Mouse (Mus musculus) lung, embryonic 15.5 days (tissue): ENCODE results near the gene Cartpt. TPM values are rescaled to one million over a fixed set of nuclear protein-coding genes. Genes with fewer than 3 reads are reported as not detected.
A peak's percentile ranks its signal among the peaks of the same experiment; 100 is the strongest.
"Not testable (repeated sequence)": the region's sequence is repeated elsewhere in the genome, so short reads cannot be mapped to it uniquely, and the experiment has no call there.

Source experiments
- ATAC-seq: fragments of 200-750 bp; cut with Nextera tagmentation; 2 replicates; pipeline ENCODE4 v1.8.0; 2017; ENCODE audit warnings: moderate number of reproducible peaks, borderline replicate concordance; ENCODE audit not compliant: low FRiP score, low TSS enrichment; ENCODE audit errors: extremely low read depth
- H3K27ac ChIP-seq: fragments of 300-500 bp; sonication (generic); 2 replicates; pipeline ENCODE4 v1.5.1; 2015; ENCODE audit warnings: moderate library complexity, mild to moderate bottlenecking, inconsistent platforms
- H3K27me3 ChIP-seq: fragments of 300-500 bp; sonication (generic); 2 replicates; pipeline ENCODE4 v1.6.1; 2015; ENCODE audit warnings: inconsistent platforms
- H3K36me3 ChIP-seq: fragments of 300-500 bp; sonication (generic); 2 replicates; pipeline ENCODE4 v1.6.1; 2015; ENCODE audit warnings: inconsistent platforms
- H3K4me1 ChIP-seq: fragments of 300-500 bp; sonication (generic); 2 replicates; pipeline ENCODE4 v1.6.1; 2015; ENCODE audit warnings: inconsistent platforms
- H3K4me2 ChIP-seq: fragments of 300-500 bp; sonication (generic); 2 replicates; pipeline ENCODE4 v1.6.1; 2015; ENCODE audit warnings: inconsistent platforms, mild to moderate bottlenecking, moderate library complexity
- H3K4me3 ChIP-seq: fragments of 300-500 bp; sonication (generic); 2 replicates; pipeline ENCODE4 v1.5.1; 2015; ENCODE audit warnings: mild to moderate bottlenecking, inconsistent platforms
- H3K9ac ChIP-seq: fragments of 300-500 bp; sonication (generic); 2 replicates; pipeline ENCODE4 v1.6.1; 2015; ENCODE audit warnings: inconsistent platforms
- H3K9me3 ChIP-seq: fragments of 300-500 bp; sonication (generic); 2 replicates; pipeline ENCODE4 v1.6.1; 2016; ENCODE audit warnings: inconsistent platforms
- whole genome bisulfite sequencing: fragments of 180-500 bp; shearing (Covaris S2); methylation state at CpG from one replicate; pipeline ENCODE4 v1.1.7; 2015; 5-methylcytosine and 5-hydroxymethylcytosine counted together
- polyA plus RNA-seq: library from polyadenylated mRNA; unstranded; fragments of >200 nt; fragmentation: Nextera tagmentation; extraction: Ambion mirVana; gene quantifications from 2 replicates; pipeline ENCODE4 v1.2.1, GENCODE M21; 2015

Cartpt gene
- polyA plus RNA-seq, 1 experiment from 2014 or later: 1.5 TPM

DNA sequence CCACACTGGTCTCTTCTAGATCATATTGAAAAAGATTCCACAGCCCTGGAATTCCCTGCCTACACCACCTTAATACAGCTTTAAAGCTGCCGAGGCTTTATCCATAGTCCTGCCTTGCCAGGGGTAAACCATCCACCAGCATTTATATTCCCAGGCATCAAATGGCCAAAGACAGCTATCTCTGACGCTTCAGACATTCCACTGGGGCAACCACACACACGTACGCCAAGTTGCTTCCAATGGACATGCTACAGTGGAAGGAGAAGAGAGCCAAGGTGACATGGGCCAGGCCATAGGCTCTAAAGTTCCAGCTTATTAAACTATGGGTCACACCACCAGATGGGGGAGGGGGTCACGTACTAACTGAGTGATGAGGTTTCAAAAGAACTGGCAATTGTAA, 45.7 kb downstream of the Cartpt start:
- no peak overlapping the region for H3K4me2 ChIP-seq
- no peaks in the 10 kb centered on the region for H3K27me3 ChIP-seq
- no peaks in the 10 kb centered on the region for H3K36me3 ChIP-seq
- H3K4me1 ChIP-seq: peaks cover 9% of the 10 kb centered on the region
- H3K9ac ChIP-seq: no peak overlapping the region
- WGBS: 75% methylated on average over 5 of the region's 5 CpGs
- no peak overlapping the region for H3K4me3 ChIP-seq
- ATAC-seq: no peak
- H3K9me3 ChIP-seq: no peaks in the 10 kb centered on the region
- H3K27ac ChIP-seq: no peak overlapping the region

DNA sequence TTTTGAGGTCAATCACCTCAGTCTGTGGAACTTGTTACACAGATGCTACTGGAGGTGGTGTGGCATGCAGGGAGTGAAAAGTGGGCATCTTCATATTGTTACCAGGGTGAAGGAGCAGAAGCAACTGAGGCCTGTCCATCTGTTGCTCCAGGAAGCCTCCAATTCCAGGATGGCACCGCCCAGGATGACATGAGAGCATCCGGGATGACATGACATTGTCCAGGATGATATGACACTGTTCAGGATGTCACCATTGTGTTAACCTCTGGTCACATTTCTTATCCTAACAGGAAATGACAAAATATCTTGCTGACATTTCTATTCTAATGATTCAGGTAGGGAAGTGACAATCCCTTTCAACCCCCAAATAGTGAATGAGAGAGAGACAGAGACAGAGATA, 47.8 kb downstream of the Cartpt start:
- no peak for ATAC-seq
- no peak overlapping the region for H3K9ac ChIP-seq
- peaks cover 9% of the 10 kb centered on the region for H3K4me1 ChIP-seq
- no peak overlapping the region for H3K27ac ChIP-seq
- no peaks in the 10 kb centered on the region for H3K9me3 ChIP-seq
- no peak overlapping the region for H3K4me3 ChIP-seq
- no peaks in the 10 kb centered on the region for H3K27me3 ChIP-seq
- H3K4me2 ChIP-seq: no peak overlapping the region
- H3K36me3 ChIP-seq: no peaks in the 10 kb centered on the region
- WGBS: 79% methylated on average over 2 of the region's 2 CpGs

DNA sequence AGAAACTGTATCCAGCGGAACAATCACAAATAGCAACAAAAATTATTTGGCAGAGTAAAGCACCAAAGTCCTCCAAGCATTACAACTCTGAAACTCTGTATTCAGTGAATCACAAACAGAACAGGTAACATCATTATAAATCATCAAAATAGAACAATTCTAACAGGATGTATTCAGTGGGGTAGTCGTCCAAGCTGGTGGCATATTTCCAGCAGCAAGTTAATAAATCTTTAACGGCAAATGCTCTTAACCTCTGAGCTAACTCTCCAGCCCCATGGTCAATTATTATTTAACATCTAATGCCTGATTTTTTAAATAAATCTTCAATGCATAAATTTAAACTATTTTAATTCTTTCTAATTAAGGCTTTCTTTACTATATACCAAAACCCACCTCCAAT, 48.5 kb downstream of the Cartpt start:
- 43% methylated on average over 3 of the region's 3 CpGs for WGBS
- H3K9ac ChIP-seq: not testable (repeated sequence)

DNA sequence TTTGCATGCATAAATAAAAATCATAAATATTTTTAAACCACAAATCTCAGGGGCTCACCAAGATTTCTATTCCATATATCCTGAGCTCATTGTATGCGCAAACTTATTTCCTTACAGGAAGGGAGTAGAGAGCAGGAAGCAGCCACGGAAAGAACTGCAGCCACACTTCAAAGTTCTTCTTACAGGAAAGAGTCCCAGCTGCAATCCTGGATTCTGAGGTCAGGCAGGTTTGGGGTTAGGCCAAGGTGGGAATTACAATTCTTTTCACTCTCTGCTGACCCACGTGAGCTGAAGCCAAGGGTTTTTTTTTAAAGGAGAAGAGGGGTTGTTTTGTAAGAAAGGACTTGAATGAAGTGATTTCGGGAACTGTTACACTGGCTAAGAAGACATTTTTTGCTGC, 49.9 kb downstream of the Cartpt start:
- WGBS: 19% methylated on average over 4 of the region's 4 CpGs
- ATAC-seq: no peak
- peak overlapping the region; percentile 12 for H3K4me2 ChIP-seq

More for the DNA sequence above, 48.5 kb downstream of the Cartpt start:
- H3K4me3 ChIP-seq, ATAC-seq, H3K4me1 ChIP-seq, H3K36me3 ChIP-seq, H3K27me3 ChIP-seq, H3K4me2 ChIP-seq, H3K9me3 ChIP-seq: not testable (repeated sequence)
- H3K27ac ChIP-seq: 0 out of 2 replicates have a peak overlapping the region, but pooled peaks have one; percentile 19

DNA sequence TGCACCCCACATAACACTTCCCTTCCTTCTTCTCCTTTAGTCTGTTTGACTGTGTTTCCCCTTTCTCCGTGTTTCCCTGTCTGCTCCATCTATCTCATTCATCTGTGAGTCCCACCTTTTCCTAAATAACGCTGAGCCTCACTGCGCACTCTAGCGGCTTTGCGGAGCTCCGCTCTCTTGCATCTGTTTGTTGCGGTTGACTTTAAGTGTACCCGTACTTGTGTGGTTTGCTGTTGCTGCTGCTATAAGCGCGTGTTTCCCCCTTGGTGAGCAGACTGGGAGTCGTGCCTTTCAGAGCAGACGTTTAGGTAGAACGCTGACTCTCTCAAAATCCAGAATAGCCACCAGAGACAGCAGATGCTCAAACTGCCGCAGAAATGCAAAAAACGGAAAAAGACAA, 51.3 kb downstream of the Cartpt start:
- Histone ChIP-seq H3K27me3 (no peaks in the 10 kb centered on the region), H3K9ac (no peak overlapping the region), H3K36me3 (no peaks in the 10 kb centered on the region), H3K4me2 (no peak overlapping the region), H3K9me3 (no peaks in the 10 kb centered on the region), H3K27ac (no peak overlapping the region), H3K4me1 (peaks cover 9% of the 10 kb centered on the region), H3K4me3 (no peak overlapping the region)
- no peak for ATAC-seq
- WGBS: 41% methylated on average over 15 of the region's 15 CpGs

More for the DNA sequence above, 49.9 kb downstream of the Cartpt start:
- Histone ChIP-seq H3K9me3 (no peaks in the 10 kb centered on the region), H3K4me1 (peaks cover 9% of the 10 kb centered on the region), H3K36me3 (no peaks in the 10 kb centered on the region), H3K4me3 (no peak overlapping the region), H3K27me3 (no peaks in the 10 kb centered on the region), H3K27ac (peak overlapping the region; percentile 19), H3K9ac (no peak overlapping the region)

Other genes starting within 250 kb of the Cartpt start
- 48.0 and 48.9 TPM in 2 replicates for gene Mccc2, start 114.5 kb upstream of the Cartpt start, polyA plus RNA-seq
- gene Bdp1, start 203.0 kb upstream of the Cartpt start, polyA plus RNA-seq: 31.1 and 32.0 TPM in 2 replicates
- 117 and 125 TPM in 2 replicates for gene Serf1, start 206.9 kb upstream of the Cartpt start, polyA plus RNA-seq
- gene Smn1, start 223.8 kb upstream of the Cartpt start, polyA plus RNA-seq: 42.1 and 43.7 TPM in 2 replicates